Mouse (Mus musculus) heart, embryonic 15.5 days (tissue): ENCODE results near the gene Spdye4b. TPM values are rescaled to one million over a fixed set of nuclear protein-coding genes. Genes with fewer than 3 reads are reported as not detected.
"Not testable (repeated sequence)": the region's sequence is repeated elsewhere in the genome, so short reads cannot be mapped to it uniquely, and the experiment has no call there.

Experiments
- ATAC-seq: fragments of 200-750 bp; cut with Nextera tagmentation; replicated peaks from 2 replicates; pipeline ENCODE4 v1.8.0; 2017; ENCODE audit warnings: low read depth, moderate TSS enrichment; ENCODE audit not compliant: insufficient number of reproducible peaks, insufficient read depth, low FRiP score
- H3K27ac ChIP-seq: fragments of 300-500 bp; sonication (generic); 2 replicates; pipeline ENCODE4 v1.5.1; 2015; ENCODE audit warnings: mild to moderate bottlenecking, inconsistent platforms
- H3K27me3 ChIP-seq: fragments of 300-500 bp; sonication (generic); 2 replicates; pipeline ENCODE4 v1.6.1; 2015; ENCODE audit warnings: inconsistent platforms
- H3K36me3 ChIP-seq: fragments of 300-500 bp; sonication (generic); 2 replicates; pipeline ENCODE4 v1.6.1; 2015; ENCODE audit warnings: mild to moderate bottlenecking, inconsistent platforms
- H3K4me1 ChIP-seq: fragments of 300-500 bp; sonication (generic); replicated peaks from 2 replicates; pipeline ENCODE4 v1.6.1; 2015; ENCODE audit warnings: inconsistent platforms
- H3K4me2 ChIP-seq: fragments of 300-500 bp; sonication (generic); 2 replicates; pipeline ENCODE4 v1.6.1; 2015; ENCODE audit warnings: inconsistent platforms, mild to moderate bottlenecking, moderate library complexity
- H3K4me3 ChIP-seq: fragments of 300-500 bp; sonication (generic); 2 replicates; pipeline ENCODE4 v1.5.1; 2015; ENCODE audit warnings: mild to moderate bottlenecking, inconsistent platforms
- H3K9ac ChIP-seq: fragments of 300-500 bp; sonication (generic); 2 replicates; pipeline ENCODE4 v1.6.1; 2015; ENCODE audit warnings: mild to moderate bottlenecking, inconsistent platforms
- H3K9me3 ChIP-seq: fragments of 300-500 bp; sonication (generic); replicated peaks from 2 replicates; pipeline ENCODE4 v1.6.1; 2016; ENCODE audit warnings: inconsistent platforms
- WGBS: fragments of 180-500 bp; shearing (Covaris S2); methylation state at CpG from one replicate; pipeline ENCODE4 v1.1.7; 2015; ENCODE audit warnings: mixed read lengths; 5-methylcytosine and 5-hydroxymethylcytosine counted together
- polyA plus RNA-seq: library from polyadenylated mRNA; unstranded; fragments of >200 nt; fragmentation: Nextera tagmentation; extraction: Ambion mirVana; gene quantifications from 2 replicates; pipeline ENCODE4 v1.2.1, GENCODE M21; 2015

The Spdye4b gene
- polyA plus RNA-seq, 1 experiment from 2014 or later: not detected

GRCm38 (mm10) chr5:143165508-143166070, 15.2 kb upstream of the Spdye4b start:
- Histone ChIP-seq H3K4me2 (peak overlapping the region; percentile 34), H3K4me1 (peaks cover 4% of the 10 kb centered on the region; the same call in 1 of the 2 replicates), H3K27me3 (0 out of 2 replicates have a peak, but pooled peaks cover 2% of the 10 kb centered on the region), H3K36me3 (no peaks in the 10 kb centered on the region), H3K9ac (no peak overlapping the region), H3K4me3 (no peak overlapping the region), H3K27ac (no peak overlapping the region), H3K9me3 (no peaks in the 10 kb centered on the region)
- no peak for ATAC-seq
- WGBS: 16% methylated on average over 18 of the region's 18 CpGs

GRCm38 (mm10) chr5:143175970-143176369, 4.8 kb upstream of the Spdye4b start:
- Histone ChIP-seq H3K4me3 (no peak overlapping the region), H3K9me3 (peaks cover 4% of the 10 kb centered on the region; the same call in 1 of the 2 replicates), H3K27ac (no peak overlapping the region), H3K9ac (no peak overlapping the region), H3K27me3 (no peaks in the 10 kb centered on the region), H3K4me2 (no peak overlapping the region), H3K36me3 (peaks cover 73% of the 10 kb centered on the region), H3K4me1 (peaks cover 14% of the 10 kb centered on the region)
- no peak for ATAC-seq
- 92% methylated on average over 4 of the region's 4 CpGs for WGBS

- Histone ChIP-seq H3K4me1 (peaks cover 14% of the 10 kb centered on the region), H3K36me3 (peaks cover 62% of the 10 kb centered on the region), H3K4me2 (no peak overlapping the region), H3K27me3 (no peaks in the 10 kb centered on the region), H3K27ac (no peak overlapping the region), H3K9ac (no peak overlapping the region), H3K4me3 (no peak overlapping the region), H3K9me3 (peaks cover 4% of the 10 kb centered on the region; the same call in 1 of the 2 replicates)
- no peak for ATAC-seq
- WGBS: 90% methylated on average over 3 of the region's 3 CpGs
Observed at GRCm38 (mm10) chr5:143177541-143178200, 3.1 kb upstream of the Spdye4b start.

GRCm38 (mm10) chr5:143179179-143179578, 1.6 kb upstream of the Spdye4b start:
- Histone ChIP-seq H3K27me3 (no peaks in the 10 kb centered on the region), H3K27ac (no peak overlapping the region), H3K4me1 (peaks cover 14% of the 10 kb centered on the region), H3K36me3 (peaks cover 46% of the 10 kb centered on the region), H3K9ac (no peak overlapping the region), H3K4me3 (peak overlapping the region; percentile 73; the same call in 1 of the 2 replicates), H3K9me3 (no peaks in the 10 kb centered on the region; the same call in 1 of the 2 replicates), H3K4me2 (peak overlapping the region; percentile 77)
- no peak for ATAC-seq
- 39% methylated on average over 6 of the region's 6 CpGs for WGBS

GRCm38 (mm10) chr5:143188014-143188413, 7.2 kb downstream of the Spdye4b start:
- H3K27ac ChIP-seq, H3K9me3 ChIP-seq, ATAC-seq, H3K4me1 ChIP-seq, H3K36me3 ChIP-seq, H3K27me3 ChIP-seq, H3K4me3 ChIP-seq, H3K9ac ChIP-seq, H3K4me2 ChIP-seq: not testable (repeated sequence)
- 72% methylated on average over 1 of the region's 1 CpGs for WGBS

GRCm38 (mm10) chr5:143192806-143193205, 12.0 kb downstream of the Spdye4b start:
- Histone ChIP-seq H3K9me3 (no peaks in the 10 kb centered on the region), H3K36me3 (no peaks in the 10 kb centered on the region), H3K4me1 (no peaks in the 10 kb centered on the region), H3K4me3 (no peak overlapping the region), H3K27ac (no peak overlapping the region), H3K4me2 (no peak overlapping the region), H3K9ac (no peak overlapping the region), H3K27me3 (no peaks in the 10 kb centered on the region)
- WGBS: 78% methylated on average over 8 of the region's 8 CpGs
- ATAC-seq: no peak

- not testable (repeated sequence) for H3K27me3 ChIP-seq, H3K9ac ChIP-seq, H3K36me3 ChIP-seq, H3K4me3 ChIP-seq, H3K4me2 ChIP-seq, H3K4me1 ChIP-seq, H3K9me3 ChIP-seq, H3K27ac ChIP-seq, ATAC-seq
- 53% methylated on average over 8 of the region's 8 CpGs for WGBS
Observed at GRCm38 (mm10) chr5:143194747-143195146, 13.9 kb downstream of the Spdye4b start.

- no peaks in the 10 kb centered on the region for H3K9me3 ChIP-seq
- no peak overlapping the region for H3K4me3 ChIP-seq
- no peak overlapping the region for H3K9ac ChIP-seq
- no peaks in the 10 kb centered on the region for H3K4me1 ChIP-seq
- ATAC-seq: no peak
- H3K36me3 ChIP-seq: no peaks in the 10 kb centered on the region
- H3K27ac ChIP-seq: no peak overlapping the region
- 60% methylated on average over 2 of the region's 2 CpGs for WGBS
- no peaks in the 10 kb centered on the region for H3K27me3 ChIP-seq
- no peak overlapping the region for H3K4me2 ChIP-seq
Observed at GRCm38 (mm10) chr5:143195166-143195565, 14.3 kb downstream of the Spdye4b start.

- ATAC-seq: no peak
- Histone ChIP-seq H3K9me3 (no peaks in the 10 kb centered on the region), H3K9ac (no peak overlapping the region), H3K27me3 (no peaks in the 10 kb centered on the region), H3K4me1 (no peaks in the 10 kb centered on the region), H3K27ac (no peak overlapping the region), H3K4me2 (no peak overlapping the region), H3K36me3 (no peaks in the 10 kb centered on the region), H3K4me3 (no peak overlapping the region)
- WGBS: 70% methylated on average over 4 of the region's 4 CpGs
Observed at GRCm38 (mm10) chr5:143196506-143196905, 15.7 kb downstream of the Spdye4b start.

- no peak overlapping the region for H3K9ac ChIP-seq
- WGBS: 79% methylated on average over 3 of the region's 3 CpGs
- no peaks in the 10 kb centered on the region for H3K4me1 ChIP-seq
- no peak overlapping the region for H3K4me3 ChIP-seq
- H3K9me3 ChIP-seq: no peaks in the 10 kb centered on the region
- H3K27me3 ChIP-seq: no peaks in the 10 kb centered on the region
- H3K36me3 ChIP-seq: no peaks in the 10 kb centered on the region
- no peak overlapping the region for H3K27ac ChIP-seq
- ATAC-seq: no peak
- no peak overlapping the region for H3K4me2 ChIP-seq
Observed at GRCm38 (mm10) chr5:143205015-143205414, 24.2 kb downstream of the Spdye4b start.

GRCm38 (mm10) chr5:143213832-143214231, 33.0 kb downstream of the Spdye4b start:
- ATAC-seq: no peak
- H3K36me3 ChIP-seq: no peaks in the 10 kb centered on the region
- no peak overlapping the region for H3K4me2 ChIP-seq
- no peaks in the 10 kb centered on the region for H3K27me3 ChIP-seq
- H3K4me3 ChIP-seq: no peak overlapping the region
- WGBS: 74% methylated on average over 2 of the region's 2 CpGs
- H3K27ac ChIP-seq: no peak overlapping the region
- no peaks in the 10 kb centered on the region for H3K4me1 ChIP-seq
- no peaks in the 10 kb centered on the region for H3K9me3 ChIP-seq
- H3K9ac ChIP-seq: no peak overlapping the region

GRCm38 (mm10) chr5:143220996-143221395, 40.2 kb downstream of the Spdye4b start:
- Histone ChIP-seq H3K27ac (no peak overlapping the region), H3K9me3 (no peaks in the 10 kb centered on the region), H3K4me2 (no peak overlapping the region), H3K36me3 (no peaks in the 10 kb centered on the region), H3K4me3 (no peak overlapping the region), H3K9ac (no peak overlapping the region), H3K27me3 (no peaks in the 10 kb centered on the region), H3K4me1 (no peaks in the 10 kb centered on the region)
- 71% methylated on average over 5 of the region's 5 CpGs for WGBS
- no peak for ATAC-seq
